Mouse (Mus musculus): ENCODE results near the gene Slc25a25. TPM values are rescaled to one million over a fixed set of nuclear protein-coding genes. Genes with fewer than 3 reads are reported as not detected.

Gene Slc25a25
- polyA plus RNA-seq, 1 experiment, result 18.8 TPM

DNA sequence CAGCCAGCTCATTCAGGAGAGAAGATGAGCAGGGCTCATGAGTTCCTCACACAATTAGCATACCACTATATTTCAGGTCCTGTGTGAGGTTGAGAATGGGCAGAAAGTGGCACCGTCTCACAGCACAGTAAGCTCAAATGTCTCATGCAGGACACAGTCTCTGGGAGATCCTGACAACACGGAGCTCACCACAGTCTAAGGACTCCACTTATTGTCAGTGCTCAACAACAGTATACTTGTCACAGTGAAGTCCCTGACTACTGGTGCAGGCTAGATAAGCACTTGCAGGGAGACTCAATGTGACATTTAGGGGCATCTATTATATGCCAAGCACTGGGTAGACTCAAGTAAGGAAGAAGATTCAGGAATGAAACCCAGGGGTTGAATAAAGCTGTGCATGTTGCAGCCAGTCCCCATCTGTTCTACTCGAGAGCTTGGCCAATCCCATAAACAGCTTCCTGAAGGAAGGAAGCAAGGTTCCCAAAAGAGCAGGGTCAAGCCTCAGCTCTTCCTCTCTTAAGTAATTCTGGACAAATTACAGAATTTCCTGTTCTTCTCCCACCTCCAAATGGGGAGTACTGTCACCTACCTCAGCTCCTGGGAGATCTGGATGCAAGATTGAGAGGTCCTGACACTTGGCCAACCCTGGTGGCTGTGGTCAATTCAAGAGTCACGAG, 21.9 kb downstream of the Slc25a25 start:
- DNase-seq (ENCODE audit: low spot score), result no peak

DNA sequence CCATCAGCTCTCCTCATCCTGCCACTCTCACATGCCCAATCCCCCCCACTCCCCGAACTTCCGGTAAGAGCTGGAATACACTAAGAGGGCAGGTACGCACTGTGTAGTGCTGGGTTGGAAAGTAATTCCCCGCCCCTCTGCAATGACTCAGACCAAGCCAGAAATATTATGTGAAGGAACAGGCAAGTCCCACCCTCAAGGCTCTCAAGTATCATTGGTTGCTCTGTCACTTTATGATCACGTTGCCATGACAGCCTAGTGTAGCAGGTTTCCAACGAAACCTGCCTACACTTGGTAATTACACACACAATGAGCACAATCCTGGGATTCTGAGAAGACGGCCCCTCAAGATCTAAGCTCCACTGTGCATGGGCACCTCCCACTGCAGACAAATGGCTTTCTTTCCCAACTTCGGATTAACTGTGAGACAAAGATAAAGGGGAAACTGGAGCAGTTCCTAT, 23.0 kb downstream of the Slc25a25 start:
- DNase-seq (ENCODE audit: low spot score), result peak; percentile 32

DNA sequence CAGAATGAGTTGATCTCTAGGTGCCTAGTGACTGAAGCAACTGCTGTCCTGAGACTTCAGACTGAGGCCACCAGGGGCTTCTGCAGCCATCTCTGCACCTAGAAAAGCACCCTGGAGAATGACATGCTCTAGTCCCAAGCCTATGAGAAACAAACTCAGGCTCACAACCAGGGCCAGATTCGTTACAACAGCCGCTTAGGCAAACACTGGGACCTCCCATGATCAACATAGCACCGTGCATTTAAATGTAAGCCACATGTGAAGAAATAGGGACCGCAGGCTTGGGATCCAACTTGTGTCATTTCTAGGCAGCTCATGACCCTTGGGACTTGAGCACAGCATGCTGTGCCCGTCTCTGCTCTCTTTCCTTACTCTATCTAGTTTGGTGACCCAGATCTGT, 23.5 kb downstream of the Slc25a25 start:
- no peak for DNase-seq (ENCODE audit: low spot score)

DNA sequence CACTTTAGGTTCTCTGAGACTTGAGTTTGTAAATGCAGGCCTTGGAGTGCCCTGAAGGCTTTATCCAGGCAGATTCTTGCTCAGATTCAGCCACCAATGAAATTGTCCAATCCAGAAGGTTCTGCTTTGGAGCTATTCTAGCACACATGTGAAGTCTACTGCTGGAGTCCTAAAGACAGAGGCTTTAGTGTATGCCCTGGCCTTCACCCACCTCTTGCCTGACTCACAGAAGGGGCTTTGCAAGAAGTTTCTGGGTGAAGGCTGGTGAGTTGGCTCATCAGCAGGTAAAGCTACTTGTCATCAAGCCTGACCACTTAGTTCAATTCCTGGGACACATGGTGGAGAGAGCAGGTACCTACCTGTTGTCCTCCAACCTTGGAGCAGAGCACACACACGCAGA, 25.1 kb downstream of the Slc25a25 start:
- no peak for DNase-seq (ENCODE audit: low spot score)

DNA sequence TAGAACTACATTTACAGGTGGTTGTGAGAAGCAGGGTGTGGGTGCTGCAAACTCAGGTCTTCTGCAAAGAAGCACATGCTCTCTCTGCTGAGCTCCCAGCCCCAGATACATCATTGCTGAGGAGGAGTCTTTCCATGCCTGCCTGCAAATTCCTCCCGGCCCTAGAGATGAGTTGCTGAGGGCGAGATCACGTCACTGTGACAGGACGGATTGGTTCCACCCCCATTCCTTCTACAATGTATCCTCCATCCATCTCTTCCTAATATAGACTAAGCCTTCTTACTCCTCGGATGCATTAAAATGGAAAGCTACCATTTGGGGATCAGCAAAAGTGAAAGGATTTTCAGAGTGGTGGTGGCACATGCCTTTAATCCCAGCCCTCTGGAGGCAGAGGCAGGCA, 25.7 kb downstream of the Slc25a25 start:
- peak; percentile 17 for DNase-seq (ENCODE audit: low spot score)

DNA sequence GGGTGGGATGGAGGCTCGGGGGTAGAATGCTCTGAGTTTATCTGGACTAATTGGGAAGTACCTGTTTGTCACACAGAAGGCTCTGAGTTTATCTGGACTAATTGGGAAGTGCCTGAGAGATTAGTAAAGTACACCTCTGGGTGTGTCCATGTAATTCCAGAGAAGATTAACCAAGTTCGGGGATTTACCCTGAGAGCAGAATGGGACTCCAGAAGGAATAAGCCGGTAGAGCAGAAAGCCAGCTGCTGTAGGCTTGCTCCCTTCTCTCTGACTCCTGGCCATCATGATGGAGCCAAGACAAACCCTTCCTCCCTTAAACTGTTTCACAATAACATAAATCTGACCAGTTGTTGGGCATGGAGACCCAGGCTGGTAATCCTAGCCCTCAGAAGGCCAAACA, 26.4 kb downstream of the Slc25a25 start:
- no peak for DNase-seq (ENCODE audit: low spot score)

DNA sequence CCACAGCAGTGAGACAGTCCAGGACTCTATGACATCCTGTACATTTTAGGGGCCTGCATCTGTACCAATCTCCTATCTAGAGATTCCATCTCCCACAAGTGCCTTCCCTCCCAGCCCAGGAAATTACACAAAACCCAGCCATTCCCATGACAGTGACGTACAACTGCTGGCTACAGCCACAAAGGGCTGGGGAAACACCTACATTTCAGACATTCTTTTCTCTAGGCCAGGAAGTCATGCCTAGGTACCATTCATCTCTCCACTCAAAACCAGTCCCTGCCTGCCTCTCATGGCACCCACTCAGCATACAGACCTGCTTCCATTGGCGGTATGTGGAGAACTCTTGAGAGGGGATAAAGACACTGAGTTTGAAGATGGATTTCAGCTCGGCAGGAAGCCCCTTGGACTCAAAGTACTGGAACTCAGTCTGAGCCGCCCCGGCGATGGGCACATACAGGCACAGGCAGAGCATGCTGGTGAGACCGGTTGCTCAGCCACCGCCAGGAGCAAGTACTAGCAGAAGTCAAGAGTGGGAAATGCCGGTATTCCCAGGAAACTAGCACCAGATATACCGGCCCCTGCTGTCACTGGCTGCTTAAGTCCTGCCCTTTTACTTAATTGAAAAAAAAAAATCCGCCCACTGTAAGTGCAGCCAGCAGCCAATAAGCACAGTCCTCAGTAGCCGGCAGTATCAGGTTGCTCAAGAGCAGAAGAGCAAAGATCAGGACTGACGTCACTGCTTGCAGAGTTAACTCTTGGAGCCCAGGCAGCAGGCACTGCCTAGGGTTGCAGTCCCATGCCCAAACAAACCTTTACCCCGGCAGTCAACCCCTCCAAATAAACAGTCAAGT, 27.5 kb downstream of the Slc25a25 start:
- peak; percentile 58 for DNase-seq (ENCODE audit: low spot score)

DNA sequence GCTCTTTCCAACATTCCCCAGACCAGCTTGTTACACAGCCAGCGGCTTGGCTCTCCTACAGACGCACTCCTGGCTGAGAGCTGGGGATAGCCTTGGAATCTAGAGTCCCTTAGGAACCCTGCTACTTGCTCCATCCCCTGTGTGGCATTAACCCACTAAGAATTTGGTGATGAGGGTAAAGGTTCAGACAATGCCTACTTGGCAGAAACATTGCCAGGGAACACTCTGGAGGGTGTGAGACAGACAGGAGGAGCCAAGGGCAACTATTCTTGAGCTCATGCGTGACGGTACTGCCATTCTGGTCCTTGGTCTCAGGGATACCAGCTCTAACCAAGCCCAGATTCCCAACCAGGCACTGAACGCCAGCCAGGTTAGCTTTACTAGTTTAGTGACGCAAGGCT, 29.4 kb downstream of the Slc25a25 start:
- peak; percentile 17 for DNase-seq (ENCODE audit: low spot score)

DNA sequence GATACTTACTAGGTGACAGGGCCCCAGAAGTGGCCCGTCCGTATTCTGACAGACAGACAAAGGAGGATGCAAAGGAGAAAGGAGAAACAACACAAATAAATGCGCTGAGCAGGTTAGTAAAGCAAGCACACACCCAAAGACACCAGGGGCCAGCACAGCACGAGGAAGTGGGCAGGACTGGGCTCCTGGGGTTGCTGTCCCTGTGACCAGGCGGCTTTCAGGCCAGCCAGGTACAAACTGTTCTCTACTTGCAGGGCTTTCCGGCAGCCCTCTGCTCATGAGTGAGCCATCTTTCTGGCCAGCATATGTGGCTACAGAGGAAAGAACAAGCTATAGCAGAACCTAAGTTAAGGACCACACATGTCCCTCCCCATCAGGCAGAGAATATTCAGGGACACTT, 30.6 kb downstream of the Slc25a25 start:
- DNase-seq (ENCODE audit: low spot score), result no peak

DNA sequence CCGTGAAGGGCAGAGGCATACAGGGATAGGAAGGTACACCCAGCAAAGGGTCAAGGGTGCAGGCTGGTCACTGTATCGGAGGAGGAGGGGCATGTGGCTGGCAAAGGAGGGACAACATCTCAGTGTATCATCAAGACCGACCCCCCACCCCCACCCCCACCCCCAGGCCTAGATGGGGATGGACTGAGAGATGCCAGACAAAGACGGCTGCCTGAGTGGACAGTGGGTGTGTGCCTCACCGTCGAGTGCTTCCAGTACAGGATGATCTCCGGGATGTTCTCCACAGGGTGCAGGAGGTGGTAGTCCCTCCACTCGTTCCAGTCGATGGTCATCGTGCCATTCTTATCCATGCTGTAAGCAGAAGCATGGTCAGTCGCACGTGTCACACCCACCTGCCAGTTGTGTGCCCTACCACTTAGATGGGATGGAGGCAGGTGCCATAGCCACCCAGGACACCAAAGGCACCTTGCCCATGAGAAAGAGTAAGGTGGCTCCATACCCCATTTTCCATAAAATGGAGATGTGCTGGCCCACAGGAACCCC, 31.1 kb downstream of the Slc25a25 start:
- peak; percentile 19 for DNase-seq (ENCODE audit: low spot score)

DNA sequence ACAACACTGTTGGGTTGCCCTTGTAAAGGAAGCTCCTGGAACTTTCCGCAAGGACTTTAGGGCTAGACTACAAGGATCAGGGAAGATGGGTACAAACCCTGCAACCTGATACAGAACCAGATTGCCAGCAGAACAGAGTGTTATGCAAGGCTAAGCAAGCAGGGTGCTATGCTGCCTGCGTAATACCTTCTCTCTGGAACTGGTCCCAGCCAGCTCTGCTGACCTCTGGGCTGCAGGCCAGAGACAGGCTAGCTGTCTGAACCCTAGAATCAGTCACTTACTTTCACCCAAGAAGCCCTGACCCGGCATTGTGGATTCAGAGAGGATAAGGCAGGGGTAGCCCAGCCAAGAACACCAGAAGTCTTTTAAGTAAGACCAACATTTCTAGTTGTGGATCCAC, 31.9 kb downstream of the Slc25a25 start:
- DNase-seq (ENCODE audit: low spot score), result no peak

DNA sequence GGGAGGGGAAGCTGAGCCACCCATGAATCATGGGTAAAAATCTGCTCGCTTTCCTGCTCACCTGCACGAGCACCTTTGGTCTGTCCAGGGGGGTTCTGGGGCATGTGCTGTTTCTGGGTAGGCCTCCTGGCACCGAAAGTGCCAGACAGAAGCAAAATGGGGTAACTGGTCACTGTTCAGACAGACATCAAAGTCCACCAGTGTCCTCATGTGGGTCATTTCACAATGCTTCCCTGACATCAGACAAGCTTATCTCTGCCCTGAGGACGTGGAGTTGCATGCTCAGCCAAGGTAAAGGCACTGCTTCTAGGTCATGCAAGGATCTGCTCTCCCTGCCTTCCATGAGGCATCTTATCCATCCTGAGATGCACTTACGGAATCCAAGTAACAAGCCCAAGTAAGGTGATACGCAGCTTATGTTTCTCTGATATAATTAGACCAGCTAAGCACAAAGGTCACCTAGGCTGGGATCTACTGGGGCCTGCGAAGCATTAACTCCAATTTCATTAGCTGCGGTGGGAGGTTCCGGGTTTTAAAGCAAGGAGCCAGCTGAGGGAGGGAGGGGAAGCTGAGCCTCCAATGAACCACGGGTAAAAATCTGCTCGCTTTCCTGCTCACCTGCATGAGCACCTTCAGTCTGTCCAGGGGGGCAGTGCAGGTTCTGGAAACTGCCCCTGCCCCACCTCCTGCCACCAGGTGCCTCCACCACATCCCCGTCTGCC, 32.7 kb downstream of the Slc25a25 start:
- DNase-seq (ENCODE audit: low spot score), result no peak

DNA sequence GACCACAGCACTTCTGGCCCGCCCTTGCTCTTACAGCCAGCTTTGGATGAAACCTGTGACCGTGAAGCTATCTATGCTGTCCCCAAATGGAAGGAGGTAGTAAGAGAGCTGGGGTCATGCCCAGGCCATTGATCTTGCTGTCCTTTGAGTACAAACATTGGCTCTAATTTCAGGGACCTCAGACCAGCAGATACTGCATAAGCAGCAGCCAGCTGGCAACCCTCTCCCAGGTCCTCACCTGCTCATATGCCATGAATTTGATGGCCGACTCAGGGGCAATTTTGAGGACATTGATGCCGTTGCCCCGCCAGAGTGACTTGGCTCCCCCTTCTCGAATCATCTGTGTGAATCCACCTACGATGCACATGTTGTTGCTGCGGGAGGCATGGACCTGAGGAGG, 33.8 kb downstream of the Slc25a25 start:
- DNase-seq (ENCODE audit: low spot score), result no peak

DNA sequence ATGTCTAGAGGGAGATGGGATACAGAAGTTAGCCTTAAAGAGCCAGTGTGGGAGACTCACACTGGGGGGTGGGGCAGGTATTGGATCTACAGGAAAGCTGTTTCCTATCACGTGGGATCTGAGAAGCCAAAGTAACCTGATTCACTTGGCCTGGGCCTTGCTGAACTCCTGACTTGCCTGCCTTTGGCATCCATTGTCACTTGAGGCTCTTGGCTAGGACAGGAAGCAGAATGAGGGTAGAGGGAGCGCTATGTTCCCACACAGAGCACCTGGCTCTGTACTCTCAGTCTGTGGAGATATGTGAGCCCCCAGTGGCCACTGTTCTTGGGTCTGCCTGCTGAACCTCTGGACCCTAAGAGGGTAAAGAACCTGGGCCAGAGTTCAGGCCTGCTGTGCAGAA, 34.7 kb downstream of the Slc25a25 start:
- DNase-seq (ENCODE audit: low spot score), result no peak

DNA sequence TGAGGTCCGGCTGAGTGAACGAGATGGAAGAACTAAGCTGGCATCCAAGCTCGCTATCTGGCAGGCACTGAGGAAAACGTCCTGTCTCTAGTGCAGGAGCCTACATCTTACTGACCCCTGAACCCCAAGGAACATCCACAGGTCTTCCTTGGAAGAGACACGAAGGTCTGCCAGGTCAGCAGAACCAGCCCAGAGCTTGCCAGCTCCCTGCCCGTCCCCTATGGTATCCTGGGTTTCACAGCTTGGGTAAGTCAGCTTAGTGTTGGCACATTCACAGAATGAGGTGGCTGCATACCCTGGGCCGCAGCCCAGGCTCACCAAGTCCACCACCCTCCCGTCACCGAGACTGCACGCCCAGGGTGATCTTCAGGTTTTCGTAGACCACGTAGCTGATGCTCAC, 35.4 kb downstream of the Slc25a25 start:
- no peak for DNase-seq (ENCODE audit: low spot score)

DNA sequence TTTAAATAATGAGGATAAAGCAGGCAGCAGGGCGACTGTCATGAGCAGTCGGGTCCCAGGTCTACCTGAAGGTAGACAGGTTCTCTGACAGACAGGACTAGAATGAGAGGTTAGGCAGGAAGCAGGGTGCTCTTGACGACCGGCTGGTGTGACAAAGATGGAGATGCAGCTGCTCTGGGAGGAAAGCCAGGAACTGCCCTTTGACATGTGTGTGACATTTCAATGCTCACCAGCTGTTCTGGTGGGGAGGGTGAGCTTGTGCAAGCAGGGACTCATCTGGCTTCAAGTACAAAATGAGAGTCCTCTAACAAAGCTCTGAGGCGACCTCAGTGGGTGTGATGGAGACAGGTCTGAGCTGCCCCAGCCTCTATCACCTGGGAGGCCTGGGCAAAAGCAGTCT, 37.3 kb downstream of the Slc25a25 start:
- no peak for DNase-seq (ENCODE audit: low spot score)

DNA sequence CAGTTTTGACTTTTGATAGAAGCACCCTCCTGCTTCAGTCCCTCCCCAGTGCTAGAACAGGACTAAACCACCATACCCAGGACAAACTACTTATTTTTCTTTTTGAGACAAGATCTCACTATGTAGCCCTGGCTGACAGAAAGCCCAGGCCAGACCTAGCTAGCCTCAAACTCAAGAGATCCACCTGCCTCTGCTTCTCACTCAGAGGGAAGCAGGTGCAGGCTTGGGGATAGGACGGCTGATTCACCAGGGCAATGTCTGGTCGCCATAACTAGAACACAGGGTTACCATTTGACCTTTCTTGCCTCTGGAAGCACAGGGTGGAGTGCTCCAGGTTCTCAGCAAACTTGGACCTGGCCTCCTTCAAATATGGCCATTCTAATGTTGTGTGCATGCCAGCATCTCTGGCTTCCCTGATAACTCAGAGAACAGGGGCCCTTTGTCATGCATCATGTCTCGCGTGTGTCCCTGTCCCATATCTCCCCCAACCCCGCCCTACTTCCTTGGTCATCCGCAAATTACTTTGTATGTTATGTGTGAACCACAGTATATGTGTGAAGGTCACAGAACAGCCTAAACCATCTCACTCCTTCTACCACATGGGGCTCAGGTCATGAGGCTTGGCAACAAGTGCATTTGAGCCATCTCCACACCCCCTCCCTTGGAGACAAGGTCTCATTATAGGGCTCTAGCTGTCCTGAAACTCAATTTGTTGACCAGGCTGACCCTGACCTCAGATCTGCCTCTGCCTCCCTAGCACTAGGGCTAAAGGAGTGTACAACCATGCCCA, 38.3 kb downstream of the Slc25a25 start:
- no peak for DNase-seq (ENCODE audit: low spot score)

DNA sequence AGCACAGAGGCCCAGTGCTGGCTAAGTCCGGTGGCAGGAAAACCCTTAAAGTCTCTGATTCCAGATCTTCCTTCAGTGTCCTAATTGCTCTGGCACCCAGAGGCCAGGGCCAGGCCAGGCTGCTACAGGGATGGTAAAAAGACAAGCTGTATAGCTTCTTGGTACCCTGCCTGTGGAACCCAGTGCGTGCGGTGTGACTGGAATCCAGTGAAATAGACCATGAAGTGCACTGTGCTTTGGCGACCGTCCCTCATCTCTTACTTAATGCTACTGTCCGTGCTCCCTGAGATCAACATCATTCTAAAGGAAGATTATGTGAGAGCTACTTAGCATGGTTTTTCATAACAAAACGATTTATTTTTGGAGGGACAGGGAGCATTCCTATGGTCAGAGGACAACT, 39.8 kb downstream of the Slc25a25 start:
- no peak for DNase-seq (ENCODE audit: low spot score)

DNA sequence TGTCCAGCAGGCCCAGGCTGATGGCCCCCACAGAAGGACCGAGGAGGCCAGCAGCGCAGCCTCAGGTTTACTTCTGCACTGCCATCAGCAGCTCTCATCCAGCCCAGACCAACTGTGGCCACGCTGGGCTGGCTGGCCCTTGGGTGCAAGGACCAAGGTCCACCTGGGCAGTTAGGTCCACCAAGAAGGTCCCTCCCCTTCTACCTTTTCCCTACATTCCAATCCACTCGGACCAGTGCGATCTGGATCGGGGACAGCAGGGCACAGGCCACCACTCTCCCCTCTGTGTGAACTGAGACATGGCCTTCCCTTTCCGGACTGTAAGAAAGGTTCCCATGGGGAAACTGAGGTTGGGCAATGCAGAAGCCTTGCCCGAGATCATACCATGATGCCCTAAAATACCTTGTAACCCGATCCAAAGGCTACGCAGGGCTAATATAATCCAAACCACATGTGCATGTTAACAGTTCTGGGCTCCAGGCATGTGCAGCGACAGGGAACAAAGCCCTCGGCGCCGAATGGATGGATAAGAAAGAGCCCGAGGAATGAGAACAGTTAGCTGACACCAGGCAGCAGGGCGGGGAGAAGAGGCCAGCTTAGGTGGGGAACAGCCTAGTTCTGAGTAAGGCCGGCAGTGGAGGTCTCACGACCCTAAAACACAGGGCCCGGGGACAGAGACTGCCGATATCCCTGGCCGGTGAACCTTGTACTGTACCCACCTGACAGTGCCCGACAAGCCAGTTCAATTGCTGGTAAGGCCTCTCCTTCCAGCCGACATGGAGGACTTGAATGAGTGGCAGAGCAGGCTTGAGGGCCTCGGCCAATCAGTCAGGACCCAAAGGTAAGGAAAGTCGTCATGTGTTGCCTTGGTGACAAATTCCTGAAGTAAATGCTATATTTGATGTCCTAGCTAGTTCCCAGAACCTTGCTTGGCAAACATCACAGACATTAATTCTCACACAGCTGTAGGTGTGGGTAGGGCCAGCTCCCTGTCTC, 42.5 kb downstream of the Slc25a25 start:
- no peak for DNase-seq (ENCODE audit: low spot score)

DNA sequence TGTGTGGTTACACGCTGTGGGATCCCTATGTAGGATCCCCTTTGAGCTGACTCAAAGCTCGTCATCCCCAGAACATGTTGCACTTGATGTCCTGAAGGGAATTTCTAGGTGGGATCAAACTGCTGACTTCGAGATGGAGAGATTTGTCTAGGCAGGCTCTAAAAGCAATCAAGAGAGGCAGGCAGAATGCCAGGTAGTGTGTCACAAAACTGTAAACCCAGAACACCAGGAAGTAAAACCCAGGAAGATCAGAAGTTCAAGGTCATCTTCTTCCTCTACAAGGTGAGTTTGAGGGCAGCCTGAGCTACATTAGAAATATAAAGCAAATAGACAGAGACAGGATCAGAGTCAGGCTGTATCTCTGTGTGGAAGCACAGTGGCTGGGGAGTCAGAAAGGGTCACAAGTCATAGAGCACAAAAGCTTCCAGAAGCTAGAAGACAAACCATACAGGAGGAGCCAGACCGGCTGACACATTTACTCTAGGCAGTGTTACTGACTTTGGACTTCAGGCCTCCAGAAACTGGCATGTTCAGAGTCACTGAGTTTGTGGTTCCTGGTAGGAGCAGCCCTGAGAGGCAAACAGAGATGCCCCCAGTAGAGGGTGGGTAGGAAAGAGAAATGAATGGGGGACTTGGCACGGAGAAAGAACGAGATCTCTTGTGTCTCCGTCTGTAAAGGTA, 44.0 kb downstream of the Slc25a25 start:
- DNase-seq (ENCODE audit: low spot score), result no peak

All from urinary bladder, adult 2 months (tissue).